14 mouse cellular contexts compared by ENCODE assay signal in genomic region chr11:77854641-77855040, GRCm38 (mm10). TPM values are rescaled to one million over a fixed set of nuclear protein-coding genes. Genes with fewer than 3 reads are reported as not detected.
DNase-seq lines count a peak whose midpoint lies in the region; ATAC-seq and TF ChIP-seq lines count a peak whose summit lies in the region.
"Had no signal": no experiment of that assay in that cellular context is flagged by ENCODE, and none has a peak within 500 bp of the region (broad histone marks: within the 10 kb centered on the region; RNA-seq: fewer than 3 reads in every experiment).

No protein-coding gene starts in this region.

- TF ChIP-seq CTCF in kidney, postnatal 0 days (IDR thresholded peaks at IDR 0.05; ENCODE audit: low read depth) = no peak

- peaks cover 39% of the 10 kb centered on the region for H3K36me3 ChIP-seq in kidney, postnatal 0 days (ENCODE audit: insufficient read depth, low read length)
- peaks cover 39% of the 10 kb centered on the region for H3K36me3 ChIP-seq in forebrain, embryonic 14.5 days (ENCODE audit: control insufficient read depth, insufficient read depth, low read length)
- H3K36me3 ChIP-seq in hindbrain, embryonic 16.5 days (ENCODE audit: control insufficient read depth, insufficient read depth, low read length) = peaks cover 15% of the 10 kb centered on the region
- H3K36me3 ChIP-seq in neural tube, embryonic 14.5 days (ENCODE audit: control insufficient read depth, insufficient read depth, low read length) = peaks cover 18% of the 10 kb centered on the region

- H3K4me2 ChIP-seq in kidney, postnatal 0 days (ENCODE audit: low read length) = no peak overlapping the region
- no peak overlapping the region for H3K4me2 ChIP-seq in forebrain, embryonic 14.5 days (ENCODE audit: low read length)
- H3K4me2 ChIP-seq in hindbrain, embryonic 16.5 days (ENCODE audit: low read length) = no peak overlapping the region
- no peak overlapping the region for H3K4me2 ChIP-seq in neural tube, embryonic 14.5 days (ENCODE audit: low read depth, low read length)
- H3K4me2 ChIP-seq: limb, embryonic 15.5 days; stomach, embryonic 15.5 days had no signal

- H3K4me1 ChIP-seq in kidney, postnatal 0 days (replicated peaks; ENCODE audit: insufficient read depth, low read length) = peaks cover 4% of the 10 kb centered on the region; the same call in 1 of the 2 replicates
- peaks cover 39% of the 10 kb centered on the region for H3K4me1 ChIP-seq in forebrain, embryonic 14.5 days (ENCODE audit: control insufficient read depth, insufficient read depth, low read length)
- peaks cover 71% of the 10 kb centered on the region for H3K4me1 ChIP-seq in hindbrain, embryonic 16.5 days (ENCODE audit: control insufficient read depth, insufficient read depth, low read depth, low read length)
- H3K4me1 ChIP-seq in neural tube, embryonic 14.5 days (ENCODE audit: control insufficient read depth, insufficient read depth, low read length) = peaks cover 63% of the 10 kb centered on the region

- no peaks in the 10 kb centered on the region for H3K9me3 ChIP-seq in kidney, postnatal 0 days (replicated peaks; ENCODE audit: low read length)
- no peaks in the 10 kb centered on the region for H3K9me3 ChIP-seq in forebrain, embryonic 14.5 days (replicated peaks; ENCODE audit: control insufficient read depth, low read length)
- H3K9me3 ChIP-seq in hindbrain, embryonic 16.5 days (ENCODE audit: control insufficient read depth, low read length) = no peaks in the 10 kb centered on the region
- H3K9me3 ChIP-seq in neural tube, embryonic 14.5 days (ENCODE audit: control insufficient read depth, low read length) = no peaks in the 10 kb centered on the region
- H3K9me3 ChIP-seq: limb, embryonic 15.5 days; stomach, embryonic 15.5 days had no signal

- WGBS in kidney, postnatal 0 days = 56% methylated on average over 3 of the region's 3 CpGs
- WGBS in forebrain, embryonic 14.5 days = 65% methylated on average over 3 of the region's 3 CpGs
- WGBS in hindbrain, embryonic 16.5 days = 39% methylated on average over 3 of the region's 3 CpGs
- WGBS in neural tube, embryonic 14.5 days = 55% methylated on average over 3 of the region's 3 CpGs

- H3K4me3 ChIP-seq in kidney, postnatal 0 days (replicated peaks; ENCODE audit: low read depth, low read length) = no peak overlapping the region
- H3K4me3 ChIP-seq in forebrain, embryonic 14.5 days (ENCODE audit: low read depth, low read length) = no peak overlapping the region
- H3K4me3 ChIP-seq in hindbrain, embryonic 16.5 days (ENCODE audit: low read length) = no peak overlapping the region
- H3K4me3 ChIP-seq in neural tube, embryonic 14.5 days (ENCODE audit: low read depth, low read length) = no peak overlapping the region
- H3K4me3 ChIP-seq: limb, embryonic 15.5 days; stomach, embryonic 15.5 days had no signal

- DNase-seq in kidney, postnatal 0 days (ENCODE audit: low spot score) = no peak
- DNase-seq in kidney, adult 11 months = no peak
- DNase-seq in forebrain, embryonic 14.5 days (ENCODE audit: low spot score) = no peak
- DNase-seq in spleen, postnatal 4 days (ENCODE audit: low spot score in 2 of 2) = no peak
- DNase-seq in cerebellum, adult 11 months = no peak
- DNase-seq: cerebellum, adult 2 months; gastrocnemius, postnatal 36 days; heart, postnatal 14 days; right cerebral cortex, postnatal 4 days had no signal

- no peak overlapping the region for H3K27ac ChIP-seq in kidney, postnatal 0 days
- H3K27ac ChIP-seq in forebrain, embryonic 14.5 days (ENCODE audit: low read depth, low read length) = peak overlapping the region; percentile 65
- peak overlapping the region; percentile 76 for H3K27ac ChIP-seq in hindbrain, embryonic 16.5 days (ENCODE audit: low read depth, low read length)
- peak overlapping the region; percentile 55 for H3K27ac ChIP-seq in neural tube, embryonic 14.5 days (ENCODE audit: low read depth, low read length)
- H3K27ac ChIP-seq: limb, embryonic 15.5 days; stomach, embryonic 15.5 days had no signal

- ATAC-seq in kidney, postnatal 0 days (replicated peaks; ENCODE audit: low FRiP score, low read depth) = no peak
- no peak for ATAC-seq in forebrain, embryonic 14.5 days
- ATAC-seq in hindbrain, embryonic 16.5 days = no peak
- ATAC-seq in neural tube, embryonic 14.5 days (ENCODE audit: low read depth) = no peak
- ATAC-seq: activated CD4-positive, CD25-positive, alpha-beta regulatory T cell, adult 4 months had no signal

- H3K27me3 ChIP-seq in kidney, postnatal 0 days (ENCODE audit: insufficient read depth, low read length) = no peaks in the 10 kb centered on the region
- no peaks in the 10 kb centered on the region for H3K27me3 ChIP-seq in forebrain, embryonic 14.5 days (replicated peaks; ENCODE audit: control insufficient read depth, insufficient read depth, low read length)
- no peaks in the 10 kb centered on the region for H3K27me3 ChIP-seq in hindbrain, embryonic 16.5 days (replicated peaks; ENCODE audit: control insufficient read depth, insufficient read depth, low read length)
- no peaks in the 10 kb centered on the region for H3K27me3 ChIP-seq in neural tube, embryonic 14.5 days (ENCODE audit: control insufficient read depth, insufficient read depth, low read length)
- H3K27me3 ChIP-seq: stomach, embryonic 15.5 days had no signal

- 0 out of 2 replicates have a peak overlapping the region, but pooled peaks have one; percentile 5 for H3K9ac ChIP-seq in kidney, postnatal 0 days (ENCODE audit: low read depth, low read length)
- H3K9ac ChIP-seq in forebrain, embryonic 14.5 days (ENCODE audit: low read length) = no peak overlapping the region; the same call in 1 of the 2 replicates
- H3K9ac ChIP-seq in hindbrain, embryonic 16.5 days (ENCODE audit: low read depth, low read length) = peak overlapping the region; percentile 50; the same call in 1 of the 2 replicates
- H3K9ac ChIP-seq in neural tube, embryonic 14.5 days (replicated peaks; ENCODE audit: low read depth, low read length) = no peak overlapping the region
- H3K9ac ChIP-seq: limb, embryonic 15.5 days; stomach, embryonic 15.5 days had no signal

RNA-seq across cellular contexts. Expression of gene Pipox, which starts 39.3 kb away (rescaled TPM):
- 20.9 and 24.3 TPM in 2 replicates for polyA plus RNA-seq in kidney, postnatal 0 days (2015; fragmentation: Nextera tagmentation; extraction: Ambion mirVana)
- polyA plus RNA-seq in forebrain, embryonic 14.5 days (2014; fragmentation: Nextera tagmentation; extraction: Ambion mirVana) = 10.1 and 11.4 TPM in 2 replicates
- polyA plus RNA-seq in hindbrain, embryonic 16.5 days (2015; fragmentation: Nextera tagmentation; extraction: Ambion mirVana) = 5.9 and 7.7 TPM in 2 replicates
- 4.6 and 6.7 TPM in 2 replicates for polyA plus RNA-seq in neural tube, embryonic 14.5 days (2014; fragmentation: Nextera tagmentation; extraction: Ambion mirVana)

Comparison
In these comparisons a context has a peak if more than half of its experiments do, and no peak if none do; other contexts are left out.
1. H3K9ac ChIP-seq: peak in kidney, postnatal 0 days (single experiment) and hindbrain, embryonic 16.5 days (single experiment); none in forebrain, embryonic 14.5 days (single experiment) and neural tube, embryonic 14.5 days (single experiment).